Mouse (Mus musculus): ENCODE measurements at regions not wholly inside any gene's neighbourhood (a gene's known extent, or its start where the extent isn't known, plus 50 kb on each side); places are given as distances from the start of the nearest gene placed in this dataset.
"Not testable (repeated sequence)": the region's sequence is repeated elsewhere in the genome, so short reads cannot be mapped to it uniquely, and the experiment has no call there.

DNA sequence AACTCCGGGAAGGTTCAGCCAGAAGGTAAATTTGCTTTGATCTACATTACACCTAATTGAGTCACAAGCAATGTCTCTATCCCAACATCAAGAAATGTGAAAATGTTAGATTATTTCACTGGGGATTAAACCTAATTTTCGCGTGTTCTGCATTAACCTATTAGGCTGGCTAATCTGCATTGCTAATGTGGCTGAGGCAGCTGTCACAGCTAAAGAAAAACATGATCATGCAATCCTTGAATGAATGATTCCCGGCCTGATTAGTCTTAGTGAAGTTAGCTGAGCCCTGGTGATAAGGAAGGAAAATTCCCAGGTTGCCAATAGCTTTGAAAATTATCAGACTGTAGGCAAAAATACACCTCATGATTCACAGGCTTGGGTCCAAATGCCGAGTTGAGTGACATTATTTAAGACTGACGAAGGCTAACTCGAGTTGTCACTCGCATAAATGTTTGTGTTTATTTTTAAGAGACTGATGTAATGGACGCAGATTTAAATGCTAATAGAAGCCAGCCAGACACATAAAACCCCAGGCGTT is 131.5 kb upstream of the Kiz start:
- DNase-seq, result no peak

GRCm38 (mm10) chr2:146724924-146725555 is 130.6 kb upstream of the Kiz start:
- DNase-seq, result no peak

GRCm38 (mm10) chr2:146728693-146729092 is 127.0 kb upstream of the Kiz start:
- no peak for DNase-seq

- no peak for DNase-seq
Measured at GRCm38 (mm10) chr2:146731081-146731480, 124.6 kb upstream of the Kiz start.

DNA sequence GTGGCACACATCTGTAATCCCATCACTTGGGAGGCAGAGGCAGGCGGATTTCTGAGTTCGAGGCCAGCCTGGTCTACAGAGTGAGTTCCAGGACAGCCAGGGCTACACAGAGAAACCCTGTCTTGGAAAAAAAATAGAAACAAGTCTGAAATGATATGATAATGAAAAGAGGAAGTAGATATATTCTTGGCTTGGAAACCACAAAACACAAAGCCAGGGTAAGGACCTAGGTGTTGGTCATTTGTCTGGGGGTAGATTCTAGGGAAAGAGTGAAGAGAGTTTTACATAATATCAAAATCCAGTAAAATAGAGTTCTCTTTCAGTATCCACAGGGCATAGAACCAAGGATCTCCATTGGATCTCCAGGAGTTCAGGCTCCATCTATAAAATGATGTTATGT is 122.8 kb upstream of the Kiz start:
- not testable (repeated sequence) for DNase-seq

DNA sequence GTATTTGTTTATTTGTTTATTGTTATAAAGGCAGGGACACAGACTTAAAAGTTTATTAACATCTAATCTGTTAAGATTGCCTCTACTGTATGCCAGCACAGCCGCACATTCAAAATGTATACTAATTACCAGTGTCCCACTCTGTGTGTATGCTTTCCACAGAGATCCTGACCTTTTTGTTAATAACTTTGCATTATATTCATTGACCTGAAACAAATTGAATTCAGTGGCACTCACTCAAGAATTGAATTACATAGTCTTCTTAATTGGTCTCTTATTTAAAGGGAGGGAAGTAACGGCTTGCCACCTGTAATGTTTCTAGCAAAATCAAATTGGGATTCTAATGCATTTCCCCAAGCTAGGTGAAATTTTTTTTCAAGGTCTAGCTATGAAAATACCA is 111.3 kb upstream of the Kiz start:
- no peak for DNase-seq

- DNase-seq, result no peak
Measured at GRCm38 (mm10) chr2:146745012-146745682, 110.5 kb upstream of the Kiz start.

DNA sequence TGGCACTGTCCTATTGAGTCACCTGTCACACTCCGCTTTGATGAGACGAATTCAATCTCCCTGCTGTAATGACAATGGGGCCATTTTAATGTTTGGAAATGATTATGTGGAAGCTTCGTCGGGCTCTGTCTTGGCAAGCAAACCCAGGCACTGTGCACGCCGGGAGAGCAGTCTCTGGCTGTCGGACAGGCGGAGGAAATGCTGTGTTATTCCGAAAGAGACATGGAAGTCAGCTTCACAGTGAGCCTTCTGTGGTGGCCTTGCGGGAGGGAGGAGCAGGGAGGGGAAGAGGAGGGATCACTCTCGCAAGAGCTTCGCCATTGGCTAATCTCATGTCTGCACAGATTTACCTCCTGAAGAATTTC is 110.0 kb upstream of the Kiz start:
- peak; percentile 44 to 50 for DNase-seq

GRCm38 (mm10) chr2:146753988-146754387 is 101.7 kb upstream of the Kiz start:
- no peak for DNase-seq

DNA sequence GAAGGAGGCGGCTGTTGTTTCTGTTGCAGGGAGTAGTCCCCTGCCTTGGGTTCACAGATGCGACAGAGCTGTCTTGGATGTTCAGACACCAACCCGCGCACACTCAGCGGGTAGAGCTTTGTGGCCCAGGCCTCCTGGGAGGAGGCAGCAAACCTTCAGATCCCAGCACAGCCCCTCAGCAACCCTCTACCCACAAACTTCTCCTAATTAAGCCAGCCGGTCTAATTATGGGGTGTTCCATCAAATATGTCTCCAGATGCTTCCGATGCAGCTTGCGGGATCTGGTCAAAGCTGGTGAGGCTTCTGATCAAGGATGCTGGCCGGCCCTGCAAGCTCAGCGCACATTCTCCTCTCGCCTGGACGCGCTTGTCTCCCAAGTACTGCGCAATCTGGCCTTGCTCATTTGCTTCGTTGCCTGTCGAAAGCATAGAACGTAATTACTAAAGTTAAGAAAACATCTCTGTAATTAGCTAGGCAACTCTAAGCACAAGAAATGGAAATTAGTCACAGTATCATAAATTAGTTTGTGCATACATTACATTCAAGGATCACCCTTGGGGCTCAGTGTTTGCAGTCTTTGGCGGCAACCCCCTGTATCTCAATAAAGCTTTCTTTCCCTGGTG is 92.0 kb upstream of the Kiz start:
- no peak for DNase-seq

DNA sequence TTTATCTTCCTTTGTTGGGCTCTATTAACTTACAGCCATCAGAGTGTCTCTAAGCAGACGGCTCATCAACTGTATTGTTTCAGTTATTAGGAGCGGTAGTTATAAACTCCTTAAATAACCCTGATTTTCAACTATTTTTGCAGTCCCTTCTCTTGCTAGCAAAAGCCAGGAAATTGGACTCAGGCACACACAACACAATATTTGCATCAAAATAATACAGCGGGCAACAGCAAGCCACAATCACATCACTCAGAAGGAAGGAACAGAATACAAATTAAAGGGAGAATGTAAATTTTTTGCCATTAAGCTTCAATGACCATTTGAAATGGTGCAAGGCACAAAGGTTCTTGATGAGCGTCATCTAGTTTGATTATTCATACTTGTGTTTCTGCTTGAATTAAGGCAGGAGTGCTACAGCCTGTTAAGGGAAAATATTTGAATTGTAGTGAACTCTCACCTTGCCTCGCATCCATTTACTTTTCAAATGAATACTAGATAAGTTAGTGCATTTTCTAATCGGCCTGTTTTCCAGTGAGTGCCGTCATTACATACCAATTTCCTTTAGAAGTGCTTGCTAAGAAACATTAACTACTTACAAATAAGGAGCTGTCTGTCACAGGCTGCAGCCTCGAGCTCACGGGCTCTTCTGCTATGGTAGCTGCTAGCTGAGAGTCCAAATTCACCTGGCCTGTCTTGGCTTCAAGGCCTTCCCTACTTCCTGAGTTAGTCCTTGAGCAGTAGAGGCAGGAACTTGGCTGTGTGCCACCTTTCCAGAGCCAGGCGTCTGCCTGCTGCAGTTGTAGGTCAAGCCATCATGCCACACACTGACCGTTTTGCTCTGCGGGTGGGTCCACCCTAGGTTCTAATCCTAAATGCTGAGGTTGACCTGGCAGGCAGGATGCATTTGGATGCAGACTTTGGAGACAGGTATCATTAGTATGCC is 91.1 kb upstream of the Kiz start:
- no peak for DNase-seq

- no peak for DNase-seq
Measured at GRCm38 (mm10) chr2:146774876-146775275, 80.8 kb upstream of the Kiz start.

- DNase-seq, result no peak
Measured at GRCm38 (mm10) chr2:146787132-146787810, 68.4 kb upstream of the Kiz start.

- DNase-seq, result no peak
Measured at GRCm38 (mm10) chr2:146787811-146788455, 67.7 kb upstream of the Kiz start.

GRCm38 (mm10) chr2:146792844-146793420 is 62.7 kb upstream of the Kiz start:
- no peak for DNase-seq

DNA sequence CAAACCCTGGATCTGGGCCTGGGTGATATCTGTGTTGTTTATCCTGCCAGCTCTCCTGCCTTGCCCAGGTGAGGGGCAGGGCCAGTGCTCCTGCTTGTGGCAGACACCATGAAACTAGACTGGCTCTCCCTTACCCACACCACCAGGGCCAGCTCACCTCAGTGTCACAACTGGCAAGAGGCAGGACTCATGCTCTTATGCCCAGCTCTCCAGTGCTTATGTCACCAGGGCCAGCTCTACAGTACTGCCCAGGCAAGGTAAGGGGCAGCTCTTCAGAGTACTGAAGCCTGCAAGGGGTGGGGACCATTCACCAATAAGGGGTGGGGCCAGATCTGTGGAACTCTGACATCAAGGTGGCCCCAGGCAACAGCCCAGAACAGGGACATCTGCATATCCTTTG is 52.7 kb upstream of the Kiz start:
- no peak for DNase-seq

All from cerebellum, postnatal 36 days (tissue).